Mouse (Mus musculus) olfactory bulb, adult 2 months (tissue): ENCODE measurements around the gene Fancc. TPM values are rescaled to one million over a fixed set of nuclear protein-coding genes. Genes with fewer than 3 reads are reported as not detected.

ENCODE experiments used
- H3K27ac ChIP-seq: fragments of 200-500 bp; 2 replicates; pipeline ENCODE4 v1.5.1; 2012; ENCODE audit warnings: low read depth, low read length; ENCODE audit not compliant: insufficient read depth
- H3K4me1 ChIP-seq: fragments of 200-500 bp; 2 replicates; pipeline ENCODE4 v1.6.1; 2012; ENCODE audit warnings: low read length; ENCODE audit not compliant: control insufficient read depth, insufficient read depth
- H3K4me3 ChIP-seq: fragments of 200-500 bp; 2 replicates; pipeline ENCODE4 v1.5.1; 2012; ENCODE audit warnings: mild to moderate bottlenecking, low read depth, low read length, moderate library complexity; ENCODE audit not compliant: insufficient read depth
- CTCF ChIP-seq: fragments of 200-500 bp; IDR thresholded peaks from 2 replicates; pipeline ENCODE4 v1.5.1; 2012; ENCODE audit warnings: low read depth, mild to moderate bottlenecking, low read length, moderate library complexity; ENCODE audit not compliant: insufficient read depth
- POLR2A ChIP-seq: fragments of 200-500 bp; IDR thresholded peaks from 2 replicates; pipeline ENCODE4 v1.6.1; 2012; ENCODE audit warnings: mild to moderate bottlenecking, low read depth, low read length, moderate library complexity; ENCODE audit not compliant: insufficient read depth
- WGBS: fragments of 180-500 bp; shearing (Covaris S2); methylation state at CpG from one replicate; pipeline ENCODE4 v1.1.7; 2018; 5-methylcytosine and 5-hydroxymethylcytosine counted together
- polyA plus RNA-seq: library from polyadenylated mRNA; stranded (reverse); fragments of >200 nt; gene quantifications from 2 replicates; pipeline ENCODE4 v1.2.4, GENCODE M21; 2012; ENCODE audit warnings: low replicate concordance; ENCODE audit not compliant: missing spikeins, insufficient read depth, insufficient read length

Gene Fancc
- not detected in 2 replicates for polyA plus RNA-seq

- peaks cover 3% of the 10 kb centered on the region for H3K4me1 ChIP-seq
- no peak within 1 kb of the TSS for H3K4me3 ChIP-seq
- TF ChIP-seq CTCF = no peak
- no peak for TF ChIP-seq POLR2A
- H3K27ac ChIP-seq = no peak within 1 kb of the TSS
- 29% methylated on average over 23 of the region's 23 CpGs for WGBS
Observed at GRCm38 (mm10) chr13:63496646-63497582, at the start of gene Fancc. Gene Fancc, minus strand, starts transcription at chr13:63497278.

GRCm38 (mm10) chr13:63545291-63545690 lies 48.2 kb upstream of the Fancc start:
- WGBS = 17% methylated on average over 7 of the region's 7 CpGs
- H3K4me3 ChIP-seq = no peak overlapping the region
- H3K4me1 ChIP-seq = peaks cover 17% of the 10 kb centered on the region
- no peak for TF ChIP-seq POLR2A
- TF ChIP-seq CTCF = no peak
- no peak overlapping the region for H3K27ac ChIP-seq

DNA sequence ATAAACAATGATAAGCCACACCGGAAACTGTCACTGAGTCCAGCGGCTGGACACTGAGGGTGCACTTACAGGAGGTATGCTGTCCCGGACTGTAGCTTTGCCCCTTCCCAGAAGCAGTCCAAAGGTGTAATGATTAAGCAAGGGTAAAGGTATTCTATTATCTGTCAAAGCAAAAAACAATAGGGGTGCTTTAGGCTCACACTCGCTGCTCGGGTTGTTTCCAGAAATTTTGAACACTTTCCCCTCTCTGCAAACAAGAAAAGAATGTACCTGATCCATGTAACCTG lies 47.8 kb upstream of the Fancc start:
- WGBS = 46% methylated on average over 5 of the region's 5 CpGs
- TF ChIP-seq CTCF (no peak), POLR2A (no peak)
- H3K4me3 ChIP-seq = no peak overlapping the region
- H3K27ac ChIP-seq = no peak overlapping the region
- peaks cover 17% of the 10 kb centered on the region for H3K4me1 ChIP-seq

GRCm38 (mm10) chr13:63544119-63544966 lies 47.3 kb upstream of the Fancc start:
- 70% methylated on average over 13 of the region's 13 CpGs for WGBS

DNA sequence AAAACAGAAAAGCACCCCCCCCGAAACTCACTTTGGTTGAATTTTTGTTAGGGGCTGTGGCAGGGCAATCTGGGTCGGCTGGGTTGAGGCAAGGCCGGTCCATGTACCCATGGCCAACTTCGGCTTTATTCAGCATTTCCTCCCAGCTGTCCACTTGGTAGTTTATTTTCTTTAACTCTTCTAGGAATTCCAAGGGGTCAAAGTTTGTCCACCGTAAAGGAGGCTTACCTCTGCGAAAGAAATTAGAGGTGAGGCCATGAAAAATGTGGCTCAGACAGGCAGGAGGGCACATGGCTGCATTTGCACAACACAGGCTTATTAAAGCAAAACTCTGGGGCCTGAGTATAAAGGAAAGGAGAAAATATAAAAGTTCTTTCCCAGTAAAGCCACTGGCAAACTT lies 46.4 kb upstream of the Fancc start:
- Histone ChIP-seq H3K4me3 (no peak overlapping the region), H3K27ac (no peak overlapping the region), H3K4me1 (peaks cover 8% of the 10 kb centered on the region; the same call in 1 of the 2 replicates)
- no peak for TF ChIP-seq CTCF
- TF ChIP-seq POLR2A = no peak
- WGBS = 69% methylated on average over 6 of the region's 6 CpGs

More at GRCm38 (mm10) chr13:63544119-63544966, 47.3 kb upstream of the Fancc start:
- no peak for TF ChIP-seq CTCF
- TF ChIP-seq POLR2A = no peak
- H3K27ac ChIP-seq = no peak overlapping the region
- peaks cover 15% of the 10 kb centered on the region for H3K4me1 ChIP-seq
- no peak overlapping the region for H3K4me3 ChIP-seq

DNA sequence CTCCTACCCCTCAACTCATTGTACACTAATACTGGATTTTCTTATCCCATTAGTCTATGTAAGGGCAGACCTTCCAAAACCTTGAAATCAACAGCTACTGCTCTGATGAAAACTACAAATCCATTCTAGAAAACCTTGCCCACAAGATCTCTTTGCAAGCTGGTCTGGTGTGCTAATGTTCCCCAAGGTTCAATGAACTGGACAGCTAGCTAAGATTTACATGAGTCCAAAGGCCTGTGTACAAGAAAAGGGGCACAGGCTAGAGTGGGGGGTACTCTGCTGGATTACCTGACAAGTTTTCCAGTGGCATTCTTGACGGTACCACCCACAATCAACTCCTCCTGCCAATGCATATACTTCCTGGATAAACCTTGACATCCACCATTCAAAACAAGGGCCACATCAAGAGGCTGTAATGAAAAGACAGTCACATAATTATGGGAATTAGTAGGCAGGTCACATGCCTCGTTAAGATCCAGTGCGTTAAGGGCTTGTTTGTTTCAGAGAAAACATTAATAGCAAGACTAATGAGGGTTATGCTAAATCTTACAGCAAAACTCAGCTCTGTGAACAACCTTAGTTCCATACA lies 45.8 kb upstream of the Fancc start:
- WGBS = 48% methylated on average over 3 of the region's 3 CpGs

GRCm38 (mm10) chr13:63541510-63541909 lies 44.4 kb upstream of the Fancc start:
- H3K4me3 ChIP-seq = no peak overlapping the region
- H3K4me1 ChIP-seq = peaks cover 7% of the 10 kb centered on the region; the same call in 1 of the 2 replicates
- H3K27ac ChIP-seq = no peak overlapping the region
- TF ChIP-seq POLR2A = no peak
- TF ChIP-seq CTCF = no peak

More for the DNA sequence above, 45.8 kb upstream of the Fancc start:
- Histone ChIP-seq H3K27ac (no peak overlapping the region), H3K4me3 (no peak overlapping the region), H3K4me1 (peaks cover 7% of the 10 kb centered on the region; the same call in 1 of the 2 replicates)
- TF ChIP-seq CTCF (no peak), POLR2A (no peak)

DNA sequence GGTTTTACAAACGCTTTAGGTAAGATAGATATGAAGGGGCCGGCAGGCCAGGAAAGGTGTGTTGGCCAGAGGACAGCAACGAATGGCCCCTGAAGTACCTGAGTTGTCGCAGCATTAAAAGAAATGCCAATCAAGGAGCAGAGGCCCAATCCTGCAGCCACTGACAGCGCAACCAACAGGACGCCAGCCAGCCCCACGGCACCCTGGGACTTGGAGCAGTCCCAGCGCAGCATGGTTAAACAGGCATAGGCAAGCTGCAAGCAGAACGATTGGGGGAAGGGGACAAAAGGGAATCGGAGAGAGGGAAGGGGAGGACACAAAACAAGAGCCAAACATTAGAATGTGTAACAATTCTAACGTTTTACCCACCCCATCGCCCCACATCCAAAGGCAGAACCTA lies 43.5 kb upstream of the Fancc start:
- TF ChIP-seq POLR2A (no peak), CTCF (no peak)
- peaks cover 7% of the 10 kb centered on the region; the same call in 1 of the 2 replicates for H3K4me1 ChIP-seq
- no peak overlapping the region for H3K4me3 ChIP-seq
- H3K27ac ChIP-seq = no peak overlapping the region
- 78% methylated on average over 12 of the region's 12 CpGs for WGBS
